Mouse (Mus musculus): ENCODE measurements around the gene Zeb2.

DNA sequence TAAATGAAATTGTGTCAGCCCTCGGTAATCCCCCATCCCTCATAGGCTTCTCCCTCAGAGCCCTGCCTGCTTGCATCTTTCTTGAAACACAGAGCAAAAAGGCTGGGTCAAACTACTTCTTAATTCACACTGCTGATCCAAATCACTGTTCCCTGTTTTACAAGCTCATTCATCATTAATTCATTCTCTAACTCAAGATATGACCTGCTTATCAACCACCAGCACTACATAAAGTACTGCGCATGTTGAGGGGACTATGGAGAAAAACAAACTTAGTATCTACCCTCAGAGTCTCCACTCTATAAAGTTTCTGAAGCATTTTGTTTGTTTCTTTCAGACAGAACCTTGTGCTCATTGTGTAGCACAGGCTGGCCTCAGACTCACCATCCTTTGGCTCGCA is 104.5 kb downstream of the Zeb2 start:
- TF ChIP-seq CTCF (IDR thresholded peaks at IDR 0.05; ENCODE audit: low read depth) = no peak
- TF ChIP-seq EP300 (IDR thresholded peaks at IDR 0.05; ENCODE audit: low read depth) = no peak
